Mouse (Mus musculus): ENCODE results near the gene Lax1.

The Lax1 gene

GRCm38 (mm10) chr1:133632168-133632567, 57.7 kb downstream of the Lax1 start:
- DNase-seq (ENCODE audit: low spot score in 2 of 2) = no peak

Measured in urinary bladder, postnatal 4 days (tissue).